Mouse (Mus musculus) urinary bladder, postnatal 14 days (tissue): ENCODE measurements around the gene Agap1.
A peak's percentile ranks its signal among the peaks of the same experiment; 100 is the strongest.

ENCODE experiments used
- DNase-seq: peaks from one replicate; pipeline ENCODE4 v3.0.0; 2021; ENCODE audit warnings: low spot score

Agap1 gene

DNA sequence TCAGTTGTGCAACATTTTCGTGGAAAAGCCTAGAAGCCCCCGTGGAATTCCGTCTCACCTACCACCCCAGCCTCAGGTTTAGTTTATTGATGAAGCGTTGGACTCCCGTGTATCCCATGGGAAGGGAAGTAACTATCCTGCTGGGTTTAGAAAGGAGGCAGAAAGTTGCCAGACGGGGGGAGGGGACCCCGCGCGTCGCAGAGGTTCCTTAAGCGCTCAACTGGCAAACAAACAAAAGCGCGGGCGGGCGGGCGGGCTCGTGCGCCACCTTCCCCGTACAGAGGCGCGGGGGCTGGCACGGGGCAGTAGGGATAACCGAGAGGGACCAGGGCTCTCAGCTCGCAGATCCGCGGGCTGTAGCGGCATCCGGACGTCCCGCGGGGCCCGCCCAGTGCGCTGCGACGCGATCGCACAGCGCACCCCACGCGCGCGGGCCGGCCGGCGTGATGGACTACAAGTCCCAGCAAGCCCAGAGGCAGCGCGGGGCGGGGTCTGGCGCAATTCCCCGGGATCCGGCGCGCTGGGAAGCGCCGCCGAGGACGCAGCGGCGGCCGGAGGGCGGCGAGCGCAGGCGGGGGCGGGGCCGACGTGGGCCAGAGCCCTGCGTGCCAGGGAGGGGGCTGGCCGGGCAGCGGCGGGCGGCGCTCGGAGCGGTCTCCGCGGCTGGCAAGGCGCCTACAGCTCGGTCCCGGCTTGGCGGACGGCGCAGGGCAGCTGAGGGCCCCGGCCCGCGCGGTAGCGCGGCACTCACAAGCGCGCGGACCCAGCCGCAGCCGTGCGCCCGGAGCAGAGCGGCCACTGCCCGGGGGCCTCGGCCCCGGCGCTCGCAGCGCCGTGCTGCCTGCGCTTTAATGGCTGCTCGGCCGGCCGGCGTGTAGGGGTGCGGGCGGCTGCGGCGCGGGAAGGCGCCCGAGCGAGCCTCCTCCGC lies at the start of gene Agap1:
Agap1 (plus strand) TSS at position 611 of the 928 bp plus-strand sequence.
- DNase-seq, result peak; percentile 97

DNA sequence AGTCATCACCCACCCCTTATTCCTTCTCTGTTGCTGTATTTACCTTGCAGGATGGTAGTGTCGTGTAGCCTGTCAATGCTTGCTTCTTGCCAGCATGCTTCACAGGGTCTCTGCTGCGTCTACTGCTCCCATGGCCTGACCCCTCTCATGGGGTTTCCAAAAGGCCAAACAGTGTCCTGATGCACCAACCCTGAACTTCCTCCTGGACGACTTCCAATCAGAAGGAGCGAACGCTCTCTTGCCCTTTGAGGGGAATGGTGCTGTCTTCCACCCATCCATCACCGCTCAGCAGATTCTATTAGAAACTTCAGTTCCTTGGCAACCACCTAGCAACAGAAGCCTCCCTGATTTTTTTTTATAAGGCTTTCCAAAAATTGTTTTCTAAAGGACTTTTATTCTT lies 48.6 kb upstream of the Agap1 start:
- DNase-seq, result no peak

DNA sequence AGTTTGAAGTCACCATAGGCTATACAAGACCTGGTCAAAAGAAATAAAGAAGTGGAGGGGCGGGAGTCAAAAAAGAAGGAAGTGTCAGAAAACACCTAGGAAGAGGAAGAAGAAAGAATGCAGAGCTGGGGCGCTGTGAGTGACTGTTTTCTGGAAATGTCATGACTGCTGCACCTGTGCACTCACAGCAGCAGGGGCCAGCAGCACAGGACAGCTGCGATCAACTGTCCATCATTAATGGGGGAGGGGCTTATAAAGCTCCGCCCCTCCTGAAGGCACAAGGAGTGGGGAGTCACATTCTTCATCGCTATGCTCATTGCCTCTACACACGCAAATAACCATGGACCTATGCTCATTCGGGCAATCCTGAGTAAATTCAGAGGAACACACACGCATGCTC lies 46.6 kb upstream of the Agap1 start:
- DNase-seq, result no peak

DNA sequence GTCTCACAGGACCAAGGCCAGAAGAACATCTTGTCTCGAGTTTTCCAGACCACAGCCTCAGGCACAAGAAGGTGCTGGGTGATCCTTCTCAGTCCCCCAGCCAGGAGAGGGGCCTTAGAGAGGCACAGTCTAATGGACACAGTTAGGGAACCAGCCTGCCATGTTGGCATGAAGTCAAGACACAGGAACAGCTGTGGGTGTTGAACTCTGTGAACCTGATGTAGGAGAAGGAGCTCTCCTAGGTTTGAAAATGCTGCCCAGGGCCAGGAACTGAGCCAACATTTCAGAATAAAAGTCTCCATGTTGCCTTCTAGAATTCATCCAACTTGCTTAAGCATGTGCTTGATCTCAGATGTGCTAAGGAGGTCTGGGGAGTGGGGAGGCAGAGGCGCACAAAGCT lies 41.5 kb upstream of the Agap1 start:
- DNase-seq, result peak; percentile 7

DNA sequence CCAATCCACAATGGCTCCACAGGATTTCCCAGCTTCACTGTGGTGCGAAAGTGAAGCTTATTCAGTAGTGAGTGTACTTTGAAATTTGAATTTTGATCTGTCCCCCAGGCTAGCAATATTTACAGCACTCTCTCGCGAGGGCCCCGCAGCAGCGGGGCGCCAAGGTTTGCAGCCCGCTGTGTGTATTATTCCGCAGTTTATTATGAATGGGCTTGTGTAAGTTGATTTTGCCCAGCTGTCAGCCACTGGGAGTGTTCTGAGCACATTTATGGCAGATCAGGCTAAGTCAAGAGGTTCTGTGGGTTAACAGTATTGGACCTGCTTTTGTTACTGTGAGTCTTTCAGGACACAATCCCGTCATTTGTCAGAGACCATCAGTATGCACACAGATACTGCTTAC lies 40.0 kb upstream of the Agap1 start:
- no peak for DNase-seq

DNA sequence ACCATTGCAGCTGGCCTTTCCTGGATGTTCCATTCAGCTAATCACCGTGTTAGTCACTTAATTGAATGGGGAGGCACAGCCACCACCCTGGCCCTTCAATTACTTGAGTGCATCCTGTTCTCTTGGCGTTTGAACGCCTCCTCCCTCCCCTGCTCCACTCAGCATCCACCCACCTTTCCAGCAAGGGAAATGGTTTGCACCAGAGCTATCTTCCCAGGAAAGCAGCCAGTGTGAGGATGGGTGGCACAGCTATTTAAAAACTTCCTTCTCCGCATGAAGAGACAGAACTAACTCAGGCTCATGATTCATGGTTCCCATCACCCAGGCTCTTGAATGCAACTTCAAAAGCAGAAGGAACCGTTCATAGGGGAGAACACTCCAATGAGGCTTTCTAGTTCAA lies 37.7 kb upstream of the Agap1 start:
- DNase-seq, result no peak

DNA sequence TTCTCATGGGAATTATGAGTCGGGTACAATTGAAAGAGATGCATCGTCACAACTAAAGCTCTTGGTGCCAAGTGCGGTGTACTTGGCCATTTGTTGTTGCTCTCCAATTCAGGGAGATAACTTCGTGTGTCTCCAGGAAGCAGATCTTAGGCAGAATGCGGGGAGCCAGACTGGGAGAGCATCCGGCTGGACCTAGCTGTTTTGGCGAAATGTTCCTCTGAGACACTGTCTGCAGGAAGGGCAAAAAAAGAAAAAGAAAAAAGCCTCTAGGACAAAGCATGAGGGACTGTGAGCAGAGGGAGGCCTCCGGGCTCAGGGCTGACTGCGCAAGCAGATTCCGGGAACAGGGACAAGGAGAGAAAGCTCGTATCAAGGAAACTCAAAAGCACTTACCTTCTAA lies 34.0 kb upstream of the Agap1 start:
- DNase-seq, result no peak

DNA sequence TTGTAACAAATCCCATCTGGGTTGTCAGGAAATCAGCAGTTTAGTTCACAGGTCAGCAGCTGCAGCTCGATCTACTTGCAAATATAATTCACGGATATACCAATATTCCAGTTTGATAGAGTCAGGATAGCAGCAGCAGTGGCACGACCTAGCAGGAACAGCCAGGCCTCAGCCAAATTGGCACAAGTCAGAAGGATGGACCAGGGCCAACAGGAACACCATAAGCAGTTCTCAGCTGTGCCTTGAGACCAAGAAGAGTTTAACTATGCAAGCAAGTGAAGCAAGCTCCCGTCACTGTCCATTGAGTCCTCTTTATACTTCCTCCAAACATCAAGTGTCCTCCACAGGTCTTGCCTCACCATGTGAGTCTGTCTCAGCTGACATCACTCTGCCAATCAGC lies 33.2 kb upstream of the Agap1 start:
- peak; percentile 43 for DNase-seq

DNA sequence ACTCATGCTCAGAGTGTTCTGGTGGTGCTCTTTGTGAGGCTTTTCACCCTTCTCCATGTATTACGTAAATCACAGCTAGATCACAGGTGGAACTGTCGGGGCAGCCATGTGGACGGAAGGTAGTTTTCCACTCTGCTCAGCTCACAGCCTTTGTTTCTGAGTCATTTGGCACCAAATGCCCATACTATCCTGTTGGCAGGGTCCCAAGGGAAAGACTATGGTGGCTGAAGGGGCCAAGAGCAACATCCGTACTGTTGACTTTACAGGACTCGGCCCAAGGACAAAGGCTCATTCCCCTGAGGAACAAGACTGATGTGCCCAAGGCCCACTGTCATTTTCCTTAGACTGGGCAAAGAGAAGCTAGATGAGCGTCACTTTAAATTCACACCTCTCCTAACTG lies 30.0 kb upstream of the Agap1 start:
- peak; percentile 14 for DNase-seq

DNA sequence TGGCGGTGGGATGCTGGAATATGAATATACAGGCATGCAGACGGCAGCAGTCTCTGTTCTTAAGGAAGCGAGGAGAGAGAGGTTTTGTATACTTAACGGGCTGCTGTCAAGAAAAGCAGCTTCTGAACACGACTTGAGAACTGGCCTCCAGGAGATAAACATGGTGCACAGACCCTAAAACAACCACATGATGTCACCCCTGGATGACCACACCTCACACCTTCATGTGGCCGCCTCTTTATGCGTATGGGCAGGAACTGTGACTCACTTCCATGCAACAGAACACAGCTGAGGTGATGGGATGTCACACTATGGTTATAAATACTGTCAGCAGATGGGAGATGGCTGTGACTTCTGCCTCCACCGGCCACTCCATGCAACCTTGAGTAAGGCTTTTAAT lies 28.5 kb upstream of the Agap1 start:
- no peak for DNase-seq

DNA sequence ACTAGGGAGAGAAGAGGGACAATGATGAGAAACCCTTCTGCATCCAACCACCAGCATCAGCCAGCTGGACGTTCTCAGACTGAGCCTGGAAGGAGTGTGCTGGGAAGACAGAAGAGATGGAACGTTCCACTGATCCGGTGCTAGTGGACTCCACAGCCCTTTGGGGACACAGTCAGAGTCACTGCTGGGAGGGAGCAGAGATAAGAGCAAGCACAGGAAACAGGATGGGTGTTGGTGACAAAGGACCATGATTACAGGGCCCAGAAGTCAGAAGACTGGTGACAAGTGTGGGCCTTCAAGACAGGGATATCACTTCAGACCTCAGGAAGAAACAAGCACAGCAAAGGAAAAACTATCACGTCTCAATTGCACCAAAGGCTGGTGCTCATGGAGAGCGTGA lies 25.9 kb upstream of the Agap1 start:
- no peak for DNase-seq

DNA sequence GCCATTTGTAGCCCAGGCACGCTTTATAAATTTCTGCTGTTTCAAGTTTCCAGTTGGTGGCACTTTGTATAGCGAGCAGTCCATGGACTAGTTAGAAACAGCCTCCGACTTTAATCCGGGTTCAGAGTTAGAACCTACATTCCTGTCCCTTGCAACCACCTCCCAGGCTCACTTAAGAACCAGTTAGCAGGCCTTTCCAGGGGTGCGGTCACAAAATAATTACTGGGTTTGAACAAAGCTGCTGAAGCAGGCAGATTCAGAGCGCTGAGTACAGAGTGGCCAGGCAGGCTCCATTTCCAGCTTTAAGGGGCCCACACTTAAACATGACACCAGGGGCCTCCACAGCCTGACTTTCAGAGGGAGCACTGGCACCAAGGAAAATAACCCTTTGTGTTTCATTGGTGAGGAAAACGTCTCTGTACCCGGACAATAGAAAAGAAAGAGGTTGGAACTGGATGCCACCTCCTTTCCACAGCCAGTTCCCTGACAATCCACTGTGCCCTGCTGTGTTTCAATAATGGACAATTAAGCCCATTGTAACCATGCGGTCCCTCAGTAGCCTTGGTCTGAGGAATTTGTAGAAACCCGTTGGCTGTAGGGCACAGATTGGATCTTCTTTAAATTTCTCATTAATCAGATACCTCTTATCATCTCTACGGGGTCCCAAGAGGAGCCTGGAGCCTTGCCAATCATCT lies 24.5 kb upstream of the Agap1 start:
- DNase-seq, result no peak

DNA sequence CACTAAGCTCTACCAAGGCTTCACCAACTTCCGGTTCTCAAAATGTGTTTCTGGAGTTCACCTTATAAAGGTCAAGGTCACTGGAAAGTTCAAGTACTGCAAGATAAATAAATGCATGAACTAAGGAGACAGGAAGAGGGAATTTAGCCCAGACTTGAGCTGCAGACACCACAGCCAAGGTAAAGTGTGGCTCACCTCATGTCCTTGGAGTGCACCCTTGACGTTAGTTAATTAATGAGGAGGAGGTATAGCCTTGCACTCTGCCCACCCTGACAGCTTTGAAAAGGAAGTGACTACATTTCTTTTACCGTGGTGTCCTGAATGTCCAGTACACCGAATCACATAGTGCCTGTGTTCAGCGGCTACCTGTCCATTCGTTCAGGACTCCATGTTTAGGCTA lies 15.3 kb upstream of the Agap1 start:
- no peak for DNase-seq

DNA sequence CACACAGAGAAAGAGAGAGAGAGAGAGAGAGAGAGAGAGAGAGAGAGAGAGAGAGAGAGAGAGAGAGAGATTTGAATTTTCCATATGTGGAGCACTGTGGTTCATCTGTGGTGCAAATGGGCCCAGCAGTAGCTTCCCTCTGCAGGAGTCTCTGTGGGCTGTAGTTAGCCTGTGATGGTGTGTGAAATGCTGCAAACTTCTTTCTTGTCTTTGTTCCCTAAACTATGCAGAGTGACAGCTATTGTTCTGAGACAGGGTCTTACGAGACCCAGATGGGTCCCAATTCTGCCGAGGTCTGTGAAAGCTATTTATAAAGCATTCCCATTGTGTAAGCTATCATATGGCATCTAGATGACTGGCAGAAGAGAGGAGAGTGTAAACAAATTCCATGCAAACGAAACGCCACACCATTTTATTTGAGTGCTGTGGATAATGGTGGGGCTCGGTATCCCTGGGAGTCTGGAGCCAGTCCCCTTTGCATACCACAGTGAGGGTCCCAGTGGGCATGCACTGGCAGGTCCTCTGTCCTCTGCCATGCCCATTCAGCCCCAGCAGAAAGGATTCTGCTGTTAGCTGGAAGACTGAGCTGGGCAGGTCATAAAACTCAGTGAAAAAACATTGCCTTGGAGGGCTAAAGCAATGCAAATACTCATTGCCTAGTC lies 13.2 kb upstream of the Agap1 start:
- no peak for DNase-seq

DNA sequence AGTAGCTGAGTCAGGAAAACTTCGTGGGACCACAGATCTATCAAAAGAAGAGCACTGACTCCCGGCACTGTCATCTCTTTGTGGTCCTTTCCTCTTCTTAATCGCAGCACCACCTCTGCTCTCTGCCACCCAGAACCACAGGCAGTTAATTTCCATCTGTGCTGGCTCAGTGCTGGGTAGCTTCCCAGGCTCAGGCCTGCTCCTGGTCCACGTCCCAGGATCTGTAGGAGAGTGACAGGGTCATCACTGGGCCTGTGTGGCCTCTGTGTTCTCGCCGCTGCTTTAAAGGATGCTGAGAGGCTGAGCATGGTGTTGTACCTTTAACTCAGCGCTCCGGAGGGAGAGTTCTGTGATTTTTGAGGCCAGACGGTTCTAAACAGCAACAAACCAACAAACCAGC lies 11.1 kb upstream of the Agap1 start:
- DNase-seq, result no peak

DNA sequence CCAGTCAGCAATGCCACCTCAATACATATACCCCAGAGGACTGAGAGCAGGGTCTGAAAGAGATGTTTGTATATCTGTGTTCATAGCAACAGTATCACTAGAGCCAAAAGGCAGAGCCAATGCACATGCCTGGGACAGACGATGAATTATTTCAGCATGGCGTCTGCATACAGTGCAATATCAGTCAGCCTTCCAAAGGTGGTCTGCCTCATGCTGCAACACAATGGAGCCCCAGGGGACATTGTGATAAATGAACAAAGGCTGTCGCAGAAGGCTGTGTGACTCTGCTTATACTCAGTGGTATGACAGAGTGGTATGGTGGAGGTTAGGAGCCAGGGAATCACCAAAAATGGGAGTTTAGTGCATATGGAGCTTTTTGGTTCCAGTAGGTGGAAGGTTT lies 10.6 kb upstream of the Agap1 start:
- no peak for DNase-seq

DNA sequence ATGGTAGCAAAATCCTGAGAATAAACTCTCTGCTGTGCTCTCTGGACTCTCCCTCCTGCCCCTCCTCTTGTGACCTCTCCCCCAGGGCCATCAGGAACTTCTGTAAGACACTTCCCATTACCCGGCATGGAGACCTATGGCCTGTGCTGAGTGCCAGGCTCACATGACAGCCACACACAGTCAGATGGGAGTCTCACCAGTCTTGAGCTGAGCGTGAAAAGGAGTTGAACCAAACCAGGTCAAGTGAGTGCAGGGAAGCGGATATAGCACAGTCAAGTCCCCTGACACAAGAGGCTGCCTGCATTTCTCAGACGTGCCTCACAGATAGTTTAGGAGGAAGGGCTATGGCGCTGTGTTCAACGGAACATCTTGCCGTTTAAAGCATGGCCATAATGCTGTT lies 4.5 kb upstream of the Agap1 start:
- DNase-seq, result no peak

DNA sequence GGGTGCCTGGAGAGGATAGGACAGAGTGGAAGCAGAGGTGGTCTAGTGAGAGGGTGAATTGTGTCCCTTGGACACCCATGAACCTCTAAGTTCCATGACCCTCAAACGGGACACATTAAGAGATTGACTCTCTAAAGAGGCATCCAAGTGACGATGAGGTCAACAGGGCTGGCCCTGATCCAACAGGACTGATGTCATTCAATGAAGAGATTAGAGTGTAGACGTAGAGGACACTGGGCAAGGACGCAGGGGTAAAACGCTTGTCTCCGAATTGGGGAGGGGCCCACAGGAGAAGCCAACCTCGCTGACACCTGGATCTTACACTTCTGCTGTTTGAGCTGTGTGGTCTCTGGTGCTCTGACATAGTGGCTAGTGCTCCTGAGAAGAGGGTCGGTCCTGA lies 2.5 kb upstream of the Agap1 start:
- DNase-seq, result no peak

DNA sequence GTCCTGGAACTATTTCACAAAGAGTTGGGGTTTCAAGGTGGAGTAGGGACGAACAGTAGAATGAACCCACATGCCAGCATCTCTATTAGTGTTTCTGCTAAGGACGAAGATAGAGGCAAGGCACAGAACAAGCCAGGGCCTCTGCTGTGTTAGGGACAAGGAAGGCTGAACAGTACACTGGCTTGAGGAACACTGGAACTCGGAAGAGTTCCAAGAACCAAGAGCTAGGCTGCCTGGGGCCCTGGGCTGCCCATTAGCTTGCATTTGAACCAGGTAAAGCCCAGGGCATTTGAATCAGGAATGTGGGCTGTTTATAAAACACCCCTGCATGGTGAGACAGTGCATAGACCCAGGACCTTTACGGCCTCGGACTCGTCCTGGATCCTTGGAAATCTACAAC lies 940 bp upstream of the Agap1 start:
- no peak for DNase-seq

DNA sequence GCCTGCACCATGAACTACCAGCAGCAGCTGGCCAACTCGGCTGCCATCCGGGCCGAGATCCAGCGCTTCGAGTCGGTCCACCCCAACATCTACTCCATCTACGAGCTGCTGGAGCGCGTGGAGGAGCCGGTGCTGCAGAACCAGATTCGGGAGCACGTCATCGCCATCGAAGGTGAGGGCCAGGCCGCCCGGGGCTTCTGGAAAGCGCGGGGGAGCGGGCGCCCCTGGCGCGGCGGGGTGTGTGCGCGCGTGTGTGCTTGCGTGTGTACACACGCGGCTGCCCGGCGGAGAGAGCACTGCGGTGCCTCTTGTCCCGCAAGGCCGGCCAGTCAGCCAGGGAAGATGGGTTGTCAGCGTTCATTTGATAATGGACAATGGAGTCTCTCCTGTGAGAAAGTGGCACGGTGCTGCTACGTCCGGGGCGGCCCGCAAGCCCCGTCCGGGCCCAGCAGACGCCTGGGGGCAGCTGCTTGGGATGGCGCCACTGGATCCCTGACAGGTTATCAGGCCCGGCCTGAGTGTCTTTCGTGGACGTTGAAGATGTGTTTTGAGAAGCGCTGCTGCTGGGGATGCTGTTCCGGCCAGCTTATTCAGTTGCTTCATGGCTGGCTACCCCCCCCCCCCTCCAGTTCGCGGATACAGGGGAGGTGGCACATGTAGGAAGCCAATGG lies 950 bp downstream of the Agap1 start:
- DNase-seq, result peak; percentile 52

DNA sequence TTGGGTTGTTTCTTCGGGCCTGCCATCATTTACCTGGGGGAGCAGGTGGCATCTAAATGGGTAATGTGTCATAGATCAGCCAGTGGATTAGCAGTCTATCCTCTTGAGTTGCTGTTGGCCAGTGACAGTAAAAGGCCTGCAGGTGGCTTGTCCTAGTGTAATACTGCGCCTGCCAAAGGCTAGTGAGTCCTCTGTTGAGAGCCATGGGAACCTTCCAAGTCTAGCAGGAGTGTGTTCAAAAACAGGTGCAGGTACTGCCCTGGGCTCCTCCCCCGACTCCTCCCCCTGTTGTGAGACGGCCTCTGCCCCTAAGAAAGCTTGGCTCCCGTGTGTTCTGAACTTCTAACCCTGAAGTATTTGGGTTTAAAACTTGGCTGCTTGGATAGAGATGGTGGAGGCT lies 1.9 kb downstream of the Agap1 start:
- DNase-seq, result no peak
